Mouse (Mus musculus) heart, embryonic 13.5 days (tissue): ENCODE measurements around the gene Hist2h2ac. TPM values are rescaled to one million over a fixed set of nuclear protein-coding genes. Genes with fewer than 3 reads are reported as not detected.

ENCODE experiments used
- ATAC-seq: fragments of 200-750 bp; cut with Nextera tagmentation; 2 replicates; pipeline ENCODE4 v1.8.0; 2017; ENCODE audit warnings: moderate TSS enrichment; ENCODE audit not compliant: insufficient number of reproducible peaks, low FRiP score, low TSS enrichment; ENCODE audit errors: extremely low read depth
- H3K27ac ChIP-seq: fragments of 300-500 bp; sonication (generic); replicated peaks from 2 replicates; pipeline ENCODE4 v1.5.1; 2015; ENCODE audit warnings: moderate library complexity, mild to moderate bottlenecking, inconsistent platforms
- H3K27me3 ChIP-seq: fragments of 300-500 bp; sonication (generic); replicated peaks from 2 replicates; pipeline ENCODE4 v1.6.1; 2015; ENCODE audit warnings: mild to moderate bottlenecking, inconsistent platforms
- H3K36me3 ChIP-seq: fragments of 300-500 bp; sonication (generic); 2 replicates; pipeline ENCODE4 v1.6.1; 2015; ENCODE audit warnings: mild to moderate bottlenecking, inconsistent platforms
- H3K4me1 ChIP-seq: fragments of 300-500 bp; sonication (generic); 2 replicates; pipeline ENCODE4 v1.6.1; 2015; ENCODE audit warnings: inconsistent platforms
- H3K4me2 ChIP-seq: fragments of 300-500 bp; sonication (generic); 2 replicates; pipeline ENCODE4 v1.6.1; 2015; ENCODE audit warnings: inconsistent platforms, mild to moderate bottlenecking, moderate library complexity
- H3K4me3 ChIP-seq: fragments of 300-500 bp; sonication (generic); 2 replicates; pipeline ENCODE4 v1.5.1; 2015; ENCODE audit warnings: moderate library complexity, mild to moderate bottlenecking, inconsistent platforms
- H3K9ac ChIP-seq: fragments of 300-500 bp; sonication (generic); 2 replicates; pipeline ENCODE4 v1.6.1; 2015; ENCODE audit warnings: inconsistent platforms, mild to moderate bottlenecking, moderate library complexity
- H3K9me3 ChIP-seq: fragments of 300-500 bp; sonication (generic); 2 replicates; pipeline ENCODE4 v1.6.1; 2016; ENCODE audit warnings: inconsistent platforms
- WGBS: fragments of 180-500 bp; shearing (Covaris S2); methylation state at CpG from one replicate; pipeline ENCODE4 v1.1.7; 2015; ENCODE audit warnings: mixed read lengths; 5-methylcytosine and 5-hydroxymethylcytosine counted together
- polyA plus RNA-seq: library from polyadenylated mRNA; unstranded; fragments of >200 nt; fragmentation: Nextera tagmentation; extraction: Ambion mirVana; gene quantifications from 2 replicates; pipeline ENCODE4 v1.2.1, GENCODE M21; 2015

Gene Hist2h2ac
- polyA plus RNA-seq, 1 experiment from 2014 or later: 4.5 TPM

DNA sequence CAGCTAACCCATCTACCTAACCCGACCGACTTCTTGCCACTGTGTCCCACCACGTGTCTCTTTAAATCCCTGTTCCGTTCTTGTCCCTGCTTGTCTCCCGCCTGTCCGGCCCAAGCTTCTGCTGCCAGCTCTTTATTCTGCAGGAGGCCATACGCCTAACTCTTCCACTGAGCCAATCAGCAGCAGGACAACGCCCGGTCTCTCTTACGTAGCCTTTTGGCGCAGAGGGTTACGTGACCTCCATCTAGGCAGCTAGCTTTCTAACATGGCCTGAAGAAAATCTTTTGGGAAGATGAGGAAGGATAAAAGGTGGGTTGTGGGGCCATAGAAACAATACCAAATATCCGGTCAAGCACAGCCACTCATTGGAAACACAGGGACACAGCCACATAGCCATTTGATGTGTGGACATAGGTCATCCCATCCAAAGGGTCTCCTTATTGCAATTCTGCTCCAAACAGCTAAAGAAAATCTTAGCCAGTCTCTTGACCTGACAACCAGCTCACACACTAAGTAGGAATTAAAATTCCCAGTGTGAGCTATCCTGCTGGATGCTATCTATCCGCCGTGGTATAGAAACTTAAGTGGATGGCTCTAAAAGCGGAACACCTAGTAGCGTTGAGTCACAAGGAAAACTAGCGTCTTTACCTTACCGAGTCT is 41.7 kb upstream of the Hist2h2ac start:
- peaks cover 31% of the 10 kb centered on the region for H3K4me1 ChIP-seq
- peak overlapping the region; percentile 58 for H3K4me3 ChIP-seq
- no peaks in the 10 kb centered on the region for H3K27me3 ChIP-seq
- H3K4me2 ChIP-seq: peak overlapping the region; percentile 85
- peak overlapping the region; percentile 94 for H3K9ac ChIP-seq
- under 1% methylated on average over 19 of the region's 19 CpGs for WGBS
- peak; percentile 81 for ATAC-seq
- peak overlapping the region; percentile 96 for H3K27ac ChIP-seq
- no peaks in the 10 kb centered on the region for H3K9me3 ChIP-seq
- H3K36me3 ChIP-seq: no peaks in the 10 kb centered on the region

DNA sequence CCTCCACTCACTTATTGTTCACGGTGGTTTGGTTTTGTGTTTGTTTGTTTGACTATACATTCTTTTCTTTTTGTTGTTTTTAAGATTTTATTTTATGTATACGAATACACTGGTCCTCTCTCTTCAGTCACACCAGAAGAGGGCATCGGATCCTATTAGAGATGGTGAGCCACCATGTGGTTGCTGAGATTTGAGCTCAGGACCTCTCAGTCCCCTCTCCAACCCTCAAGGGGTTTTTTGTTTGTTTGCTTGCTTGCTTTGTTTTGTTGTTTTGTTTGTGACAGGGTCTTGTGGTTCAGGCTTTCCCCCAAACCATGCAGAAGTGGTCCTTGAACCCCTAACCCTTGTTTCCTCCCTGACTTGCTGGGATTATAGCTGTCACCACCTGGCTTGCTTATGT is 40.9 kb upstream of the Hist2h2ac start:
- peak overlapping the region; percentile 94 for H3K9ac ChIP-seq
- H3K4me3 ChIP-seq: peak overlapping the region; percentile 58
- H3K27ac ChIP-seq: peak overlapping the region; percentile 96
- 58% methylated on average over 3 of the region's 3 CpGs for WGBS
- H3K36me3 ChIP-seq: no peaks in the 10 kb centered on the region
- H3K9me3 ChIP-seq: no peaks in the 10 kb centered on the region
- H3K4me2 ChIP-seq: peak overlapping the region; percentile 85
- ATAC-seq: no peak
- H3K27me3 ChIP-seq: no peaks in the 10 kb centered on the region
- H3K4me1 ChIP-seq: peaks cover 31% of the 10 kb centered on the region

DNA sequence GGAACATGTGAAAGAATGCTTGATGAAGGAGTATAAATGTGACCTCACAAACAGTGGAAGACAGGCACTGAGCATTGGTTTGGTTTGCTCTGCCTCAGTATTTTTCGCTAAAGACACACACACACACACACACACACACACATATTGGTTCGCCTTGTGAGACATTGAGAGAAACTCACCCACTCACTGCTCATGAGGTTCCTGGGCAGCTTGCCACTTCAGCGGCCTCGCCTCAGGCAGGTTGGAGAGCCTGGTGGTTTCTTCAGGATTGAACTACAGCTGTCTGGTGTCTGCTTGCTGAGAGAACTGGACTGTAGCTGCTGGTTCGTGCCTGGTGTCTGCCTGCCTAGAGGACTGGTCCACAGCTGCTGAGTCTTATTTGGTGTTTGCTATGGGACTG is 39.5 kb upstream of the Hist2h2ac start:
- ATAC-seq: no peak
- no peaks in the 10 kb centered on the region for H3K27me3 ChIP-seq
- no peak overlapping the region for H3K4me2 ChIP-seq
- no peaks in the 10 kb centered on the region for H3K36me3 ChIP-seq
- H3K4me3 ChIP-seq: no peak overlapping the region
- no peaks in the 10 kb centered on the region for H3K9me3 ChIP-seq
- 83% methylated on average over 5 of the region's 5 CpGs for WGBS
- peaks cover 30% of the 10 kb centered on the region for H3K4me1 ChIP-seq
- H3K27ac ChIP-seq: no peak overlapping the region
- no peak overlapping the region for H3K9ac ChIP-seq

- 0 out of 2 replicates have a peak overlapping the region, but pooled peaks have one; percentile 14 for H3K9ac ChIP-seq
- no peak overlapping the region for H3K27ac ChIP-seq
- WGBS: 71% methylated on average over 3 of the region's 3 CpGs
- H3K9me3 ChIP-seq: no peaks in the 10 kb centered on the region
- H3K4me2 ChIP-seq: no peak overlapping the region
- no peaks in the 10 kb centered on the region for H3K36me3 ChIP-seq
- H3K4me1 ChIP-seq: peaks cover 15% of the 10 kb centered on the region
- no peaks in the 10 kb centered on the region for H3K27me3 ChIP-seq
- ATAC-seq: no peak
- no peak overlapping the region for H3K4me3 ChIP-seq
These were observed 36.5 kb upstream of the Hist2h2ac start for GRCm38 (mm10) chr3:96257190-96257589.

DNA sequence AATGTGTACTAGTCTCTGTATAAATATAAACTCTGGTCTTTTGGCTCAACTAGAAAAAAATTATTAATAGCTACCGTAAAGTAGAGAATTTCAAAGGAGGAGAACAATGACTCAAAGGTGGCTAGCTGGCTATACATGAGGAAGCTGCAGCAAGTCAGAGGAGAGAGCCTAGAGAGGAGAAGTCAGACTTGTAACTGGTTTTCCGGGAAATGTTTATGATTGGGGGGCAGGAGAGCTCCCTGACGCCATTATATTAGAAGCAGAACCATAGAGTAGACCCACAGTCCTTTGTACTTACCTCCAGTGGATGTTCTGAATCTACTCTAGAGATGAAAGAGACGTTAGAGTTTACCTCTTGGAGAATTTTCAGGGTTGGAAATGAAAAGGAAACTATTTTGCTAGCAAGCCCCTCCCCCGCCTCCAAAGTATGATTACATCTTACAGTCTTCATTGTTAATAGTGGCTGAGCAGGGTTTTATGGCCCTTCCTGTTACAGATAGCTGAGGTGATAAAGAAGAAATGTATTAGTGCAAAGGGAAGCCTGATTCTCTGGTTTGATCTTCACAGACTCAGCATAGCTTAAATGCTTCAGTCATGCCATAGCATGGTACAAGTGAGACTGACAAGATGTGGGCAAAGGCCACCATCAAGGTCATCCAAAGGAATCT is 35.4 kb upstream of the Hist2h2ac start:
- H3K36me3 ChIP-seq: no peaks in the 10 kb centered on the region
- H3K9me3 ChIP-seq: no peaks in the 10 kb centered on the region
- no peak for ATAC-seq
- no peak overlapping the region for H3K9ac ChIP-seq
- peaks cover 4% of the 10 kb centered on the region for H3K4me1 ChIP-seq
- H3K27me3 ChIP-seq: no peaks in the 10 kb centered on the region
- no peak overlapping the region for H3K27ac ChIP-seq
- no peak overlapping the region for H3K4me3 ChIP-seq
- WGBS: 71% methylated on average over 5 of the region's 5 CpGs
- no peak overlapping the region for H3K4me2 ChIP-seq

- peak overlapping the region; percentile 53 for H3K9ac ChIP-seq
- ATAC-seq: no peak
- WGBS: 23% methylated on average over 10 of the region's 10 CpGs
- no peak overlapping the region for H3K27ac ChIP-seq
- peaks cover 10% of the 10 kb centered on the region for H3K4me1 ChIP-seq
- no peaks in the 10 kb centered on the region for H3K9me3 ChIP-seq
- H3K4me2 ChIP-seq: peak overlapping the region; percentile 6; the same call in 1 of the 2 replicates
- H3K4me3 ChIP-seq: no peak overlapping the region
- no peaks in the 10 kb centered on the region for H3K27me3 ChIP-seq
- H3K36me3 ChIP-seq: no peaks in the 10 kb centered on the region
These were observed 34.1 kb upstream of the Hist2h2ac start for GRCm38 (mm10) chr3:96254683-96255355.

- H3K9ac ChIP-seq: no peak overlapping the region
- no peak overlapping the region for H3K4me2 ChIP-seq
- no peaks in the 10 kb centered on the region for H3K9me3 ChIP-seq
- H3K27ac ChIP-seq: no peak overlapping the region
- ATAC-seq: no peak
- WGBS: 81% methylated on average over 3 of the region's 3 CpGs
- no peaks in the 10 kb centered on the region for H3K27me3 ChIP-seq
- H3K36me3 ChIP-seq: no peaks in the 10 kb centered on the region
- H3K4me1 ChIP-seq: peaks cover 35% of the 10 kb centered on the region
- H3K4me3 ChIP-seq: no peak overlapping the region
These were observed 31.1 kb upstream of the Hist2h2ac start for GRCm38 (mm10) chr3:96251787-96252186.

DNA sequence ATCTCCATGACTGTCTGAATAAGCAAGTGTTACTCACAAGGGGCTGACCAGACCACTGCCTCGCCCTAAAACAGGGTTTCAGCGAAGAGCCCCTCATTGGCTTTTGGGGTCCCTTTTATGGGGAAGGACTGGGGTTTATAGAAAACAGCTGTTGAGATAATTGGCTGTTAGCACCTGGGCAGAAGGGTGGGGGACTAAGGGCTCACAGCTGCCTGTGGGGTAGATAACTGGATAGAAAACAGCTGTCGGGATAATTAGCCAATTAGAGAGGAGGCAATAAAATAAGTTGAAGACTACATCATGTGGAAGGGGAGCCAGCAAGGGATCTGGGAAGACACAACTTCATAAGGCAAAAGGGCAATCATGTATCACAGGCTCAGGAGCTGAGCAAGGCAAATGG is 30.2 kb upstream of the Hist2h2ac start:
- Histone ChIP-seq H3K9ac (no peak overlapping the region), H3K4me2 (no peak overlapping the region), H3K4me3 (no peak overlapping the region), H3K9me3 (no peaks in the 10 kb centered on the region), H3K4me1 (peaks cover 31% of the 10 kb centered on the region), H3K27ac (no peak overlapping the region), H3K36me3 (no peaks in the 10 kb centered on the region), H3K27me3 (no peaks in the 10 kb centered on the region)
- 72% methylated on average over 3 of the region's 3 CpGs for WGBS
- no peak for ATAC-seq

GRCm38 (mm10) chr3:96249034-96249345 is 28.3 kb upstream of the Hist2h2ac start:
- Histone ChIP-seq H3K36me3 (no peaks in the 10 kb centered on the region), H3K9ac (no peak overlapping the region; the same call in 1 of the 2 replicates), H3K4me1 (peaks cover 38% of the 10 kb centered on the region), H3K27me3 (no peaks in the 10 kb centered on the region), H3K4me3 (peak overlapping the region; percentile 56; the same call in 1 of the 2 replicates), H3K9me3 (no peaks in the 10 kb centered on the region), H3K27ac (no peak overlapping the region), H3K4me2 (peak overlapping the region; percentile 72)
- ATAC-seq: no peak
- 58% methylated on average over 4 of the region's 4 CpGs for WGBS

DNA sequence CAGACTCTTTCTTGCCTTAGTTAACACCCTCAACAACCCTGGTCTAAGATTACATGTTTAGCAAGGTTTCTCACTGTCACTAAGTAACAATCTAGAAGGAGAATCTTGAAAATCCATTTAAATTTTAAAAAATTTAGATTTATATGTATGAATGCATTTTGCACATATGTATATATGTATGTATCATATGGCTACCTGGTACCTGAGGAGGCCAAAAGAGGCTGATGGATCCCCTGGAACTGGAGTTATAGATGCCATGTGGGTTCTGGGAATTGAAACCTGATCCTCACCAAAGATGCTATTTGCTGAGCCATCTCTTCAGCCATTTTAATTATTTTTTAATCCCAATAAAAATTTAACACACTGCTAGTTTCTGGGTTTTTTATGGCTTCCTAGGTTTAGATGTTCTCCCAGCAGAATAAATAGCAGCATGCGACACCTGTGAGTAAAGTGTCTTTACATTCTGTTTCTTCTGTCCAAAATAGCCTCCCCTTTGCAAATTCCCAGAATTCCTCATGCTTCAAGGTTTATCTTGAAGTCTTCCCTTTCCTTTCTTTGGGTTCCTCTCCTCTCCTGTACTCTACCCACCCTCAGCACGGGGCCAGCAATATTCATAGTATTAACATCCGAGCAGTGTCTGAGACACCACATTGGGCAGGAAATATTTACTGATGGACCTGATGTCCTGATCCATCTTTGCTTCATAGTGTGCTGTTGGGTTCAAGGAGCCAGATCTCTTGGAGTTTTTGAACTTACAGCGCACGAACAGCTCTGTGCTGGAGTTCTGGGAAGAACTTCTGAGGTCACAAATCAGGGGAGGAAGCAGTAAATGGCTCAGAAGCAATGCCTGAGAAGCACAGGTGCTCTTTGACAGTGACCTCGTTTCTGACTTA is 27.7 kb upstream of the Hist2h2ac start:
- H3K9ac ChIP-seq: peak overlapping the region; percentile 84
- no peaks in the 10 kb centered on the region for H3K27me3 ChIP-seq
- ATAC-seq: no peak
- 0 out of 2 replicates have a peak overlapping the region, but pooled peaks have one; percentile 73 for H3K27ac ChIP-seq
- H3K4me3 ChIP-seq: peak overlapping the region; percentile 56
- peaks cover 44% of the 10 kb centered on the region for H3K4me1 ChIP-seq
- WGBS: 45% methylated on average over 6 of the region's 6 CpGs
- H3K4me2 ChIP-seq: peak overlapping the region; percentile 72
- H3K9me3 ChIP-seq: no peaks in the 10 kb centered on the region
- H3K36me3 ChIP-seq: no peaks in the 10 kb centered on the region
